Mouse (Mus musculus) hindbrain, embryonic 11.5 days (tissue): ENCODE measurements around the gene Scamp1. TPM values are rescaled to one million over a fixed set of nuclear protein-coding genes. Genes with fewer than 3 reads are reported as not detected.

Experiments
- ATAC-seq: fragments of 200-750 bp; cut with Nextera tagmentation; 2 replicates; pipeline ENCODE4 v1.8.0; 2017; ENCODE audit warnings: mild to moderate bottlenecking, moderate TSS enrichment, moderate library complexity; ENCODE audit not compliant: low FRiP score
- DNase-seq: peaks from one replicate; pipeline ENCODE4 v3.0.0-alpha.2; 2015; ENCODE audit warnings: low spot score
- H3K27ac ChIP-seq: fragments of 300-500 bp; sonication (generic); 2 replicates; pipeline ENCODE4 v1.5.1; 2014; ENCODE audit warnings: mild to moderate bottlenecking, low read depth, low read length
- H3K27me3 ChIP-seq: fragments of 300-500 bp; sonication (generic); 2 replicates; pipeline ENCODE4 v1.6.1; 2014; ENCODE audit warnings: mild to moderate bottlenecking, low read length, moderate library complexity, mixed read lengths; ENCODE audit not compliant: control insufficient read depth, insufficient read depth
- H3K36me3 ChIP-seq: fragments of 300-500 bp; sonication (generic); 2 replicates; pipeline ENCODE4 v1.6.1; 2014; ENCODE audit warnings: mild to moderate bottlenecking, low read length, moderate library complexity, mixed read lengths; ENCODE audit not compliant: control insufficient read depth, insufficient read depth
- H3K4me1 ChIP-seq: fragments of 300-500 bp; sonication (generic); replicated peaks from 2 replicates; pipeline ENCODE4 v1.6.1; 2014; ENCODE audit warnings: low read length, mixed read lengths; ENCODE audit not compliant: control insufficient read depth, insufficient read depth
- H3K4me2 ChIP-seq: fragments of 300-500 bp; sonication (generic); replicated peaks from 2 replicates; pipeline ENCODE4 v1.6.1; 2014; ENCODE audit warnings: mild to moderate bottlenecking, low read depth, low read length
- H3K4me3 ChIP-seq: fragments of 300-500 bp; sonication (generic); 2 replicates; pipeline ENCODE4 v1.5.1; 2014; ENCODE audit warnings: low read depth, low read length
- H3K9ac ChIP-seq: fragments of 300-500 bp; sonication (generic); 2 replicates; pipeline ENCODE4 v1.6.1; 2014; ENCODE audit warnings: low read depth, low read length
- H3K9me3 ChIP-seq: fragments of 300-500 bp; sonication (generic); 2 replicates; pipeline ENCODE4 v1.6.1; 2016; ENCODE audit warnings: low read length; ENCODE audit not compliant: control insufficient read depth
- whole genome bisulfite sequencing: fragments of 180-500 bp; shearing (Covaris S2); extraction: QIAGEN DNeasy Blood & Tissue Kit; methylation state at CpG from one replicate; pipeline ENCODE4 v1.1.7; 2014; 5-methylcytosine and 5-hydroxymethylcytosine counted together
- polyA plus RNA-seq: library from polyadenylated mRNA; unstranded; fragments of >200 nt; fragmentation: Nextera tagmentation; extraction: Ambion mirVana; gene quantifications from 2 replicates; pipeline ENCODE4 v1.2.1, GENCODE M21; 2014

Gene Scamp1
- polyA plus RNA-seq, 1 experiment from 2014 or later = 49.6 TPM

DNA sequence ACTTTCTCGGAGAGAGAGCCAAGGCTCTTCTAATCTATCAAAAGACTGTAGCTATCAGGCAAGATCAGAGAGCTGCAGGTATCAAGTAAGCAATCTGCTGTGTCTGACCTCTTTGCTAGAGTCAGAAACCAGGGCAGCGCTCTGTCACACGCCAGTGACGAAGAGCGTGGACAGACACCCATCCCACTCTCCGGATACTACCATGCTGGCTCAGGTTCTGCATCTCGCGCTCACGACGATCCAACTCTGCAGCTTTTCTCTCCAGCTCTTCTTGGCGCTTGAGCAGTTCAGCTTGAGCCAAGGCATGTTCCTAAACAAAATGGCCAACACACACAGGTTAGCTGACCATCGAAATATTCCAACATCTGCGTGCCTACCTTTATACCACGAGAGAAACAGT is 53.8 kb downstream of the Scamp1 start:
- Histone ChIP-seq H3K4me3 (no peak overlapping the region), H3K9me3 (no peaks in the 10 kb centered on the region), H3K4me2 (no peak overlapping the region), H3K4me1 (no peaks in the 10 kb centered on the region), H3K9ac (no peak overlapping the region), H3K27ac (no peak overlapping the region), H3K36me3 (no peaks in the 10 kb centered on the region), H3K27me3 (no peaks in the 10 kb centered on the region)
- 92% methylated on average over 14 of the region's 14 CpGs for WGBS
- no peak for DNase-seq
- no peak for ATAC-seq

DNA sequence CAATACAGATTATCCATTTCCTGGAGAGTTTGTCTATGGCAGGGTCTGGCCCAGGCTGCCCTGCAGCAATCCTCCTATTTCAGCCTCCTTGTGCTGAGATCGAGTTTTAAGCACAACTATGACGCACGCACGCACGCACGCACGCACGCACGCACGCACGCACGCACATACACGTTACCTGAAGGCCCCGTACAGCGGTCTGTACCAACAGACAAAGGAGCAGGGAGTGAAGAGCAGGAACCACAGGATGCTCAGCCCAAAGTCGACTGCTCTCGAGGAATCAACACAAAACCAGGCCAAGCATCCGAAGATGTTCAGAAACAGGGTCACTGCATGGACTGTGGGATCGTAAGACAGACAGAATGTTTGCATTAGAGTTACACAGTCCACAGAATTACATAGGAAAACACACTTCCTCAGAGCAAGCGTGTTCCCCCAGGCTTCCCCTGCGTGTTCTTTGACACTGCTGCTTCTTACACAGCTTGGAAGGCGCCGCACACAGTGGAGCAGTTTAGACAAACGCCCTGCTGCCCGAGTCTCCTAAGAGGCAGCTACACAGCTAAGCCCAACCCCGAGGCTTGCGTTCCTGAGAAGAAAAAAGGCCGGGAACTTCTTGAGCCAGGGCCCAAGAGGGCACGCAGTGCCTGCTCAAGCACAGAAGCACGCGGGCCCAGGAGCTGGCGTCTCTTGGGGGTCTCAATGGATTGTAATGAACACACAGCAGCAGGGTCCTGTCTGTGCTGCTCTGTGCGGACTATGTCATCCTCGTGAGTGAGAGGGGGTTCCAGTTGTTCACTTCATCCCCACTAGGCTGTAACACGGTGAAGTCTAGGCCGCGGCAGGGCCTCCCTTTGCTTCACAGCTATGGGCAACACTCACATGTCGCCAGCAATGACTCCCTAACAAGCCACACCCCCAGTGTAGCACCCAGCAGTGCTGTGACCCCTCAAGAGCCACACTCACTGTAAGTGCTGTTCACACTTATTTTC is 60.6 kb downstream of the Scamp1 start:
- DNase-seq (no peak), ATAC-seq (0 out of 2 replicates have a peak, but pooled peaks have one; percentile 35)
- H3K4me2 ChIP-seq = no peak overlapping the region
- H3K27ac ChIP-seq = no peak overlapping the region
- no peak overlapping the region for H3K9ac ChIP-seq
- 95% methylated on average over 38 of the region's 38 CpGs for WGBS
- H3K4me3 ChIP-seq = no peak overlapping the region
- H3K9me3 ChIP-seq = no peaks in the 10 kb centered on the region
- no peaks in the 10 kb centered on the region for H3K27me3 ChIP-seq
- H3K36me3 ChIP-seq = peaks cover 3% of the 10 kb centered on the region; the same call in 1 of the 2 replicates
- no peaks in the 10 kb centered on the region for H3K4me1 ChIP-seq

DNA sequence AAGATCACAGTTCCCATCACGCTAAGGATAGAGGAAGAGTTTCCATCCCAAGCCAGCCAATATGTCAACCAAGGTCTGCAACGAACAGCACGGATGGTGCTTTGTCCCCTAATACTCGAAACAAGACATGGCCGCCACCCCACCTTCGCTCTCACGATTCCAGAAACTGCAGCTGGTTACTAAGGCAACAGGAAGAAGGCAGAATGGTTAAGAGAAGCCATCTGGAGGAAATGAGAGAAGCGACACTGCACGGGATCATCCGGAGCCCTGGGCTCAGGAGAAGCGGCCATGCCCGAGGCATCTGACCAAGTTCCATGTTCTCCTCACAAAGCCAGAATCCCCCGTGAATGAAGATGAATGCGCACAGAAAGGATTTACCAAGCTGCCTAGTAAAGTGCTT is 62.0 kb downstream of the Scamp1 start:
- no peaks in the 10 kb centered on the region for H3K4me1 ChIP-seq
- H3K36me3 ChIP-seq = peaks cover 3% of the 10 kb centered on the region; the same call in 1 of the 2 replicates
- no peaks in the 10 kb centered on the region for H3K9me3 ChIP-seq
- H3K4me2 ChIP-seq = no peak overlapping the region
- ATAC-seq = no peak
- H3K9ac ChIP-seq = no peak overlapping the region
- WGBS = 84% methylated on average over 14 of the region's 14 CpGs
- H3K4me3 ChIP-seq = no peak overlapping the region
- DNase-seq = no peak
- H3K27me3 ChIP-seq = no peaks in the 10 kb centered on the region
- no peak overlapping the region for H3K27ac ChIP-seq

GRCm38 (mm10) chr13:94212716-94213115 is 72.9 kb downstream of the Scamp1 start:
- ATAC-seq = no peak
- H3K4me3 ChIP-seq = no peak overlapping the region
- no peaks in the 10 kb centered on the region for H3K27me3 ChIP-seq
- no peaks in the 10 kb centered on the region for H3K9me3 ChIP-seq
- H3K4me1 ChIP-seq = no peaks in the 10 kb centered on the region
- 81% methylated on average over 2 of the region's 2 CpGs for WGBS
- no peak overlapping the region for H3K9ac ChIP-seq
- H3K36me3 ChIP-seq = no peaks in the 10 kb centered on the region
- H3K4me2 ChIP-seq = no peak overlapping the region
- DNase-seq = no peak
- H3K27ac ChIP-seq = no peak overlapping the region

DNA sequence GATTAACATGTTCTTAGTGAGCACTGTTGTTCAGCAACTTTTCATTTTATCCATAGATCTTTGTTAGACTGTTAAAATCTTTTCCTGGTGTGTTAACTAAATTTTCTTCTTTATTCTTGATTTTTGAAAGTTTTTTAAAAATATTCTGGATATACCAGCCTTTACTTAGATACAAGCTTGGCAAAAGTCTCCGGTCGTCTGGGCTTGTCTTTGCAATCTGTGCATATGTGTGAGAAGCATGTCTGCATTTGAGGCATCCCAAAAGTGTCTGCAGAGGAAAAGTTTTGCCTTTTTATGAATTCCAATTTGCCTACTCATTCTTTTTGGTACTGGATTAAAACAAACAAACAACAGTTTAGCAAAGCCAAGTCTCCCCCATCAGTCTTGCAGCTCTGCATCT is 73.5 kb downstream of the Scamp1 start:
- Histone ChIP-seq H3K36me3 (no peaks in the 10 kb centered on the region), H3K27me3 (no peaks in the 10 kb centered on the region), H3K4me3 (no peak overlapping the region), H3K9me3 (no peaks in the 10 kb centered on the region), H3K9ac (no peak overlapping the region), H3K4me1 (no peaks in the 10 kb centered on the region), H3K4me2 (no peak overlapping the region), H3K27ac (no peak overlapping the region)
- ATAC-seq (no peak), DNase-seq (no peak)
- WGBS = 94% methylated on average over 2 of the region's 2 CpGs

DNA sequence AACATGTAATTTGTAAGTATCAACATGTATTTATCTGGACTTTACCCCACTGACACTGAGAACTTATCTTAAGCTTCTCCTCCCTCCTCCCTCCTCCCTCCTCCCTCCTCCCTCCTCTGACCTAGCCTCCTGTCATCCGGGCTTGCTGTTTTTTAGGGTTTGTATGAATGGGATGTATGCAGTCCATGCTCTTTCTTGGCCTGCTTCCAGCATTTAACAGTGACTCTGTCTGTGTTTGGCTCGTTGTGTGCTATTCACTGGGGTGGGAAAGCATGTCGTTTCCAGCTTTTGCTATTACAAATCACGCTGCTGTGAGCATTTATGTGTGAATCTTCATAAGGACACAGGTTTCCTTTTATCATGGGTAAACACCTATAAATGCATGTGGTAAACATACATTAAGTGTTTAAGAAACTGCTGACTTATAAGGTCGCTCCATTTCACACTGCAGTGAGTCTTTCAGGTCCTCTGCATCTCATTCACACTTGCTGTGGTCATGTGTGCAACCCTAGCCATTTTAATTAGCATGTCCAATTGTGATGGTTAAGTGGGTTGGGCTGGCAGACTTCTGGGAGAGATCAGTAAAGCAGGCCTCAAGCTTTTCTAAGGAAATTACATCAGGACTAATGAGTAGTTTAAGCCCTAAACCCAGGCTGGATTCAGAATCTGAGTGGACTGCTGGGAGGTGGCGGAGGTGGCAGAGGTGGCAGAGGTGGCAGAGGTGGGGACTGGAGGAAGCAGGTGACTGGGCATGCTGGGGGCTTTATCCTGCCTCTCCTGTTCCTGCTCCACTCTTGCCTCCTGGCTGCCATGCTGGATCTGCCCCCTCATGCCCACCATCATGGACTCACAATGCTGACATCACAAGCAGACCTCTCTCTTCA is 74.2 kb downstream of the Scamp1 start:
- no peaks in the 10 kb centered on the region for H3K36me3 ChIP-seq
- H3K4me3 ChIP-seq = no peak overlapping the region
- no peaks in the 10 kb centered on the region for H3K4me1 ChIP-seq
- H3K9ac ChIP-seq = no peak overlapping the region
- H3K27ac ChIP-seq = no peak overlapping the region
- ATAC-seq (0 out of 2 replicates have a peak, but pooled peaks have one; percentile 27), DNase-seq (no peak)
- H3K4me2 ChIP-seq = no peak overlapping the region
- WGBS = 68% methylated on average over 6 of the region's 6 CpGs
- H3K27me3 ChIP-seq = no peaks in the 10 kb centered on the region
- H3K9me3 ChIP-seq = no peaks in the 10 kb centered on the region

DNA sequence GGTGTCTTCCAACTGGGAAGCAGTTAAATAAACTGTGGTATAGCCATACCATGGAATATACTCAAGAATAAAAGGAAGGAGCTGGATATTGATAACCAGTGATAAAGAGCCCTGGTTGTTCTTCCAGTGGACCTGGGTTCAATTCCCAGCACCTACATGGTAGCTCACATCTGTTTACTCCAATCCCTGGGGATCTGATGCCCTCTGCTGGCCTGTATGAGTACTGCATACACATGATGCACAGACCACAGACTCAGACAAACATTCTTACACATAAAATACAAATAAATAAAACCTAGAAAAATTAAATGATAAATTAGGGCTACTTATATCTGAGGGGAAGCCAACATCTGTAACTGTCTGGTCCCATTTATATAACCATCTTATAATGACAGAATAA is 76.8 kb downstream of the Scamp1 start:
- DNase-seq = no peak
- H3K9ac ChIP-seq = no peak overlapping the region
- H3K4me3 ChIP-seq = no peak overlapping the region
- H3K27me3 ChIP-seq = no peaks in the 10 kb centered on the region
- H3K4me1 ChIP-seq = no peaks in the 10 kb centered on the region
- ATAC-seq = no peak
- H3K4me2 ChIP-seq = no peak overlapping the region
- H3K36me3 ChIP-seq = no peaks in the 10 kb centered on the region
- H3K27ac ChIP-seq = no peak overlapping the region
- no peaks in the 10 kb centered on the region for H3K9me3 ChIP-seq

DNA sequence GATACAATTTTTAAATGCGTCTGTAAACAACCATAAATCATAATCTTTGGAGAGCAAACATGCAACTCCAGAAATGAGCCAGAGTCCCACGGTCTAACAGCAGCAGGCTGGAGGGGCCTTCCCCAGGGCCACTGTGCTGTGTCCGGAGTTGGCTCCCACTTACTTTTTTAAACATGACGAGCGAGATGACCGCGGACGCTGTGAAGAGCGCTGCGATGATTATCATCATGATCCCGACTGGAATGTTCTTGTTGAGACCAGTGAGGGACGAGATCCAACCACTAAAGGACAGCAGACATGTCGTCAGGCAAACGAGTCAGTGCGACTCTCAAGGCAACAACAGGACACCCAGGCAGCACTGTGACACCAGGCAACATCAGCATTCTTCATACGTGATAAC is 77.7 kb downstream of the Scamp1 start:
- DNase-seq (no peak), ATAC-seq (no peak)
- Histone ChIP-seq H3K4me1 (no peaks in the 10 kb centered on the region), H3K9me3 (no peaks in the 10 kb centered on the region), H3K36me3 (no peaks in the 10 kb centered on the region), H3K27ac (no peak overlapping the region), H3K4me2 (no peak overlapping the region), H3K27me3 (no peaks in the 10 kb centered on the region), H3K4me3 (no peak overlapping the region), H3K9ac (no peak overlapping the region)
- 95% methylated on average over 16 of the region's 16 CpGs for WGBS
